Mouse (Mus musculus) testis, adult 2 months (tissue): Measurements from ENCODE around the gene Tinag.

Source experiments
- CTCF ChIP-seq: fragments of 200-500 bp; IDR thresholded peaks from 2 replicates; pipeline ENCODE4 v1.5.1; 2012; ENCODE audit warnings: low read depth, mild to moderate bottlenecking, inconsistent platforms, low read length, moderate library complexity; ENCODE audit not compliant: control insufficient read depth, insufficient read depth, insufficient replicate concordance
- POLR2A ChIP-seq: fragments of 200-500 bp; IDR thresholded peaks from 2 replicates; pipeline ENCODE4 v1.6.1; 2012; ENCODE audit warnings: low read depth, mild to moderate bottlenecking, inconsistent platforms, low read length, moderate library complexity; ENCODE audit not compliant: control insufficient read depth

- TF ChIP-seq POLR2A (no peak), CTCF (no peak; the same call in 1 of the 2 replicates)
These were observed 55.6 kb downstream of the Tinag start for GRCm38 (mm10) chr9:76989946-76990345.
